In the genomic region with DNA sequence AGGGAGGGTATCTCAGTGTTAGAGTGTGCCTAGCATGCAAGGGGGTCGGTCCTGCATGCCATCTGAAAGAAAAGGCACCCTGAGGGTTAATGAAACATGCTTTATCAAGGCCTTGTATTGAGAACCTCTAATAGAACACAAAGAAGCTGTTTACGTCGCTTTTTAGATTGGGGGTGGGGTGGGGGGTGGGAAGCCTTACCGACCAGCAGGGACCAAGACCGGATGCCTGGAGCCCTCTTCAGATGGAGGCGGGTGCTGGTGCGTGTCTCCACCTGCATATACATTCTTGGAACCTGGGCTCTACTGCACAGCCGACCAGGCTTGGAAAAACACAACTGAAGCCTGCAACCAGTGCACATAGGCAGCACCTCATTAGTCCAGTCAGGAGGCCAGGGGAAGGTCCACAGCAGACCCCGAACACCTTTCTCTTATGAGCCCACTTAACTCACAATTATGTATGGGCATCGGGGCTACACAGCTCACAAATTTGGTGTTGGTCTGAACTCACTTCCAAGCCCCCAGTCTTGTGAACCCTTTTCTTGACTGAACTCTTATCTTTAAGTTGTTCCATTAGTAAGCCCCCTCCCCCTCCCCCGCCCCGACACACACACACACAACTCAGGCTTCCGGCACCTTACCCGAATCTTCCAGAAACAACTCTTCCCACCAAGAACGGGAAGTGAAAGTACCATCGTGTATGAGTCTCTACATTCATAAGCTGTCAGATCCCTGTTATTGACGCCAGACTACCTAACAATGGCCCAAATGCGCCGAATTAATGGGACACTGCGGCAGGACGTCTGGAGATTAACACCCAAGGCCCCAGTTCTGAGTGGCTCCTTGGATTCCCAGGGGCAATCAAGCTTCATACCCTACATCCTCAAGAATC, we compare ENCODE assay signal across 1 mouse cellular context.
TF ChIP-seq lines count a peak whose summit lies in the region.

No protein-coding gene starts in this region.

TF ChIP-seq in MEL, 35 proteins besides CTCF, POLR2A, EP300 and RAD21:
- TF ChIP-seq GATA1 (IDR thresholded peaks at IDR 0.05; ENCODE audit: low read depth, low read length) (no peak), MAZ (IDR thresholded peaks at IDR 0.05; ENCODE audit: low read depth, low read length) (no peak), MEF2A (IDR thresholded peaks at IDR 0.05; ENCODE audit: extremely low read depth, insufficient replicate concordance, low read depth, low read length, poor library complexity, severe bottlenecking) (no peak), MAFK (IDR thresholded peaks at IDR 0.05; ENCODE audit: borderline replicate concordance, low read depth, low read length) (no peak), GABPA (IDR thresholded peaks at IDR 0.05; ENCODE audit: low read depth, low read length) (no peak), MAX (IDR thresholded peaks at IDR 0.05; ENCODE audit: low read length) (no peak; the same call in 1 of the 2 replicates), MXI1 (IDR thresholded peaks at IDR 0.05; ENCODE audit: low read depth, low read length) (no peak), TAL1 (IDR thresholded peaks at IDR 0.05; ENCODE audit: low read length) (no peak), ELF1 (IDR thresholded peaks at IDR 0.05; ENCODE audit: low read depth, low read length) (no peak), UBTF (IDR thresholded peaks at IDR 0.05; ENCODE audit: borderline replicate concordance, insufficient read depth, low read depth, low read length) (no peak), ZMIZ1 (IDR thresholded peaks at IDR 0.05; ENCODE audit: low read depth, low read length) (no peak), ZNF384 (IDR thresholded peaks at IDR 0.05; ENCODE audit: low read depth, low read length) (no peak)
